Mouse (Mus musculus): ENCODE data around the gene Rfx7.

The Rfx7 gene

GRCm38 (mm10) chr9:72531996-72532380 lies at the start of gene Rfx7:
Gene Rfx7, plus strand, starts transcription at chr9:72532240.
- no peak for DNase-seq (ENCODE audit: low read depth, low spot score)

GRCm38 (mm10) chr9:72488523-72488922 lies 43.5 kb upstream of the Rfx7 start:
- no peak for DNase-seq (ENCODE audit: low read depth, low spot score)

GRCm38 (mm10) chr9:72489131-72489530 lies 42.9 kb upstream of the Rfx7 start:
- DNase-seq (ENCODE audit: low read depth, low spot score) = no peak

- DNase-seq (ENCODE audit: low read depth, low spot score) = peak; percentile 84
These were observed 40.4 kb upstream of the Rfx7 start for GRCm38 (mm10) chr9:72491559-72492193.

GRCm38 (mm10) chr9:72492194-72492565 lies 39.9 kb upstream of the Rfx7 start, which contains the start of gene Tex9:
Gene Tex9, minus strand, starts transcription at chr9:72492212.
- DNase-seq (ENCODE audit: low read depth, low spot score) = no peak

- no peak for DNase-seq (ENCODE audit: low read depth, low spot score)
These were observed 38.6 kb upstream of the Rfx7 start for GRCm38 (mm10) chr9:72493465-72493864.

- no peak for DNase-seq (ENCODE audit: low read depth, low spot score)
These were observed 37.9 kb upstream of the Rfx7 start for GRCm38 (mm10) chr9:72493984-72494685.

- no peak for DNase-seq (ENCODE audit: low read depth, low spot score)
These were observed 35.3 kb upstream of the Rfx7 start for GRCm38 (mm10) chr9:72496691-72497090.

GRCm38 (mm10) chr9:72497171-72497570 lies 34.9 kb upstream of the Rfx7 start:
- DNase-seq (ENCODE audit: low read depth, low spot score) = no peak

- no peak for DNase-seq (ENCODE audit: low read depth, low spot score)
These were observed 19.6 kb upstream of the Rfx7 start for GRCm38 (mm10) chr9:72512229-72512981.

- DNase-seq (ENCODE audit: low read depth, low spot score) = no peak
These were observed 16.7 kb upstream of the Rfx7 start for GRCm38 (mm10) chr9:72515366-72515765.

GRCm38 (mm10) chr9:72519246-72519645 lies 12.8 kb upstream of the Rfx7 start:
- no peak for DNase-seq (ENCODE audit: low read depth, low spot score)

- DNase-seq (ENCODE audit: low read depth, low spot score) = no peak
These were observed 11.2 kb upstream of the Rfx7 start for GRCm38 (mm10) chr9:72520849-72521248.

- no peak for DNase-seq (ENCODE audit: low read depth, low spot score)
These were observed 5.9 kb upstream of the Rfx7 start for GRCm38 (mm10) chr9:72526091-72526490.

GRCm38 (mm10) chr9:72530237-72530636 lies 1.8 kb upstream of the Rfx7 start:
- peak; percentile 74 for DNase-seq (ENCODE audit: low read depth, low spot score)

GRCm38 (mm10) chr9:72530824-72531223 lies 1.2 kb upstream of the Rfx7 start:
- no peak for DNase-seq (ENCODE audit: low read depth, low spot score)

- peak; percentile 84 for DNase-seq (ENCODE audit: low read depth, low spot score)
These were observed 597 bp upstream of the Rfx7 start for GRCm38 (mm10) chr9:72531291-72531995.

GRCm38 (mm10) chr9:72532381-72533088 lies 495 bp downstream of the Rfx7 start:
- no peak for DNase-seq (ENCODE audit: low read depth, low spot score)

- DNase-seq (ENCODE audit: low read depth, low spot score) = no peak
These were observed 1.0 kb downstream of the Rfx7 start for GRCm38 (mm10) chr9:72533089-72533415.

GRCm38 (mm10) chr9:72534985-72535384 lies 2.9 kb downstream of the Rfx7 start:
- DNase-seq (ENCODE audit: low read depth, low spot score) = no peak

- no peak for DNase-seq (ENCODE audit: low read depth, low spot score)
These were observed 3.4 kb downstream of the Rfx7 start for GRCm38 (mm10) chr9:72535394-72535793.
